ENCODE assay signal across 8 mouse cellular contexts in genomic region chr10:80248437-80248836, GRCm38 (mm10). TPM values are rescaled to one million over a fixed set of nuclear protein-coding genes. Genes with fewer than 3 reads are reported as not detected.
A peak's percentile ranks its signal among the peaks of the same experiment; 100 is the strongest.
DNase-seq lines count a peak whose midpoint lies in the region; ATAC-seq and TF ChIP-seq lines count a peak whose summit lies in the region.
"Not testable (repeated sequence)": the region's sequence is repeated elsewhere in the genome, so short reads cannot be mapped to it uniquely, and the experiment has no call there.

No protein-coding gene starts in this region.

- WGBS in forebrain, embryonic 10.5 days, result 66% methylated on average over 3 of the region's 3 CpGs
- WGBS in heart, embryonic 12.5 days, result 44% methylated on average over 3 of the region's 3 CpGs
- 35% methylated on average over 3 of the region's 3 CpGs for WGBS in hindbrain, postnatal 0 days
- WGBS in limb, embryonic 11.5 days, result 61% methylated on average over 3 of the region's 3 CpGs
- 30% methylated on average over 3 of the region's 3 CpGs for WGBS in liver, postnatal 0 days (ENCODE audit: insufficient replicate concordance)
- WGBS in midbrain, embryonic 14.5 days, result 47% methylated on average over 3 of the region's 3 CpGs
- 28% methylated on average over 3 of the region's 3 CpGs for WGBS in stomach, embryonic 16.5 days

- not testable (repeated sequence) for TF ChIP-seq CTCF in G1E (IDR thresholded peaks at IDR 0.05; ENCODE audit: low read depth, low read length); hindbrain, postnatal 0 days (IDR thresholded peaks at IDR 0.05; ENCODE audit: low read depth); liver, postnatal 0 days (IDR thresholded peaks at IDR 0.05; ENCODE audit: low read depth)

- H3K4me2 ChIP-seq in heart, embryonic 12.5 days, result peak overlapping the region; percentile 88
- peak overlapping the region; percentile 90 for H3K4me2 ChIP-seq in hindbrain, postnatal 0 days (ENCODE audit: low read depth, low read length)
- peak overlapping the region; percentile 17; the same call in 1 of the 2 replicates for H3K4me2 ChIP-seq in limb, embryonic 11.5 days (ENCODE audit: low read depth, severe bottlenecking)
- H3K4me2 ChIP-seq in liver, postnatal 0 days (ENCODE audit: low read depth, low read length), result peak overlapping the region; percentile 87
- peak overlapping the region; percentile 90 for H3K4me2 ChIP-seq in midbrain, embryonic 14.5 days (ENCODE audit: low read length)
- H3K4me2 ChIP-seq in stomach, embryonic 16.5 days (ENCODE audit: low read depth, low read length), result peak overlapping the region; percentile 90

- H3K36me3 ChIP-seq in G1E (replicated peaks), result peaks cover 56% of the 10 kb centered on the region
- peaks cover 26% of the 10 kb centered on the region for H3K36me3 ChIP-seq in forebrain, embryonic 10.5 days (replicated peaks)
- H3K36me3 ChIP-seq in heart, embryonic 12.5 days, result peaks cover 29% of the 10 kb centered on the region
- not testable (repeated sequence) for H3K36me3 ChIP-seq in hindbrain, postnatal 0 days (ENCODE audit: insufficient read depth, low read length); limb, embryonic 11.5 days (ENCODE audit: control insufficient read depth, insufficient read depth, low read length); stomach, embryonic 16.5 days (ENCODE audit: control insufficient read depth, insufficient read depth, low read length)
- peaks cover 13% of the 10 kb centered on the region for H3K36me3 ChIP-seq in liver, postnatal 0 days (replicated peaks; ENCODE audit: insufficient read depth, low read length)
- H3K36me3 ChIP-seq in midbrain, embryonic 14.5 days (ENCODE audit: control insufficient read depth, insufficient read depth, low read length), result peaks cover 21% of the 10 kb centered on the region

- not testable (repeated sequence) for H3K9ac ChIP-seq in heart, embryonic 12.5 days; hindbrain, postnatal 0 days (replicated peaks; ENCODE audit: low read length); limb, embryonic 11.5 days (ENCODE audit: low read length); liver, postnatal 0 days (replicated peaks); midbrain, embryonic 14.5 days (replicated peaks; ENCODE audit: low read length); stomach, embryonic 16.5 days (ENCODE audit: low read length)

- DNase-seq in G1E (ENCODE audit: low spot score); forebrain, embryonic 10.5 days (ENCODE audit: extremely low spot score, low spot score); hindbrain, postnatal 0 days (ENCODE audit: low spot score); limb, embryonic 11.5 days (ENCODE audit: low spot score); liver, postnatal 0 days; midbrain, embryonic 14.5 days: not testable (repeated sequence)

- H3K4me3 ChIP-seq in G1E (ENCODE audit: low read depth, low read length), result peak overlapping the region; percentile 84
- peak overlapping the region; percentile 74 for H3K4me3 ChIP-seq in forebrain, embryonic 10.5 days
- H3K4me3 ChIP-seq in heart, embryonic 12.5 days, result peak overlapping the region; percentile 79
- peak overlapping the region; percentile 81 for H3K4me3 ChIP-seq in hindbrain, postnatal 0 days (ENCODE audit: low read length)
- peak overlapping the region; percentile 51; the same call in 1 of the 2 replicates for H3K4me3 ChIP-seq in limb, embryonic 11.5 days (ENCODE audit: low read depth, low read length)
- peak overlapping the region; percentile 86 for H3K4me3 ChIP-seq in liver, postnatal 0 days (ENCODE audit: low read depth, low read length)
- peak overlapping the region; percentile 55 for H3K4me3 ChIP-seq in midbrain, embryonic 14.5 days (replicated peaks; ENCODE audit: low read depth, low read length)
- H3K4me3 ChIP-seq in stomach, embryonic 16.5 days (replicated peaks; ENCODE audit: low read length), result peak overlapping the region; percentile 88

- ATAC-seq in G1E (ENCODE audit: extremely low read depth, insufficient number of reproducible peaks, low FRiP score, poor library complexity, severe bottlenecking); heart, embryonic 12.5 days (ENCODE audit: insufficient number of reproducible peaks, low FRiP score); hindbrain, postnatal 0 days; limb, embryonic 11.5 days (ENCODE audit: insufficient number of reproducible peaks, low FRiP score, low TSS enrichment, low read depth); liver, postnatal 0 days; stomach, embryonic 16.5 days (ENCODE audit: insufficient read depth, low FRiP score): not testable (repeated sequence)
- 0 out of 2 replicates have a peak, but pooled peaks have one; percentile 6 for ATAC-seq in midbrain, embryonic 14.5 days (ENCODE audit: low FRiP score, low TSS enrichment)

- peaks cover 61% of the 10 kb centered on the region for H3K4me1 ChIP-seq in G1E (ENCODE audit: insufficient read depth, low read depth, low read length)
- H3K4me1 ChIP-seq in forebrain, embryonic 10.5 days, result peaks cover 36% of the 10 kb centered on the region
- H3K4me1 ChIP-seq in heart, embryonic 12.5 days (replicated peaks), result peaks cover 36% of the 10 kb centered on the region
- not testable (repeated sequence) for H3K4me1 ChIP-seq in hindbrain, postnatal 0 days (ENCODE audit: insufficient read depth, low read length); limb, embryonic 11.5 days (ENCODE audit: control insufficient read depth, insufficient read depth, low read length)
- peaks cover 17% of the 10 kb centered on the region for H3K4me1 ChIP-seq in liver, postnatal 0 days (ENCODE audit: insufficient read depth)
- peaks cover 18% of the 10 kb centered on the region for H3K4me1 ChIP-seq in midbrain, embryonic 14.5 days (ENCODE audit: control insufficient read depth, insufficient read depth, low read length)
- peaks cover 19% of the 10 kb centered on the region for H3K4me1 ChIP-seq in stomach, embryonic 16.5 days (ENCODE audit: control insufficient read depth, insufficient read depth, low read length)

- H3K27ac ChIP-seq in forebrain, embryonic 10.5 days, result 0 out of 2 replicates have a peak overlapping the region, but pooled peaks have one; percentile 91
- H3K27ac ChIP-seq in heart, embryonic 12.5 days (ENCODE audit: poor library complexity, severe bottlenecking); hindbrain, postnatal 0 days; limb, embryonic 11.5 days (replicated peaks; ENCODE audit: low read depth, low read length); liver, postnatal 0 days (ENCODE audit: low read depth); midbrain, embryonic 14.5 days (replicated peaks; ENCODE audit: low read depth, low read length); stomach, embryonic 16.5 days (ENCODE audit: low read length): not testable (repeated sequence)

- H3K27me3 ChIP-seq in G1E (ENCODE audit: insufficient read depth, low read length); forebrain, embryonic 10.5 days (ENCODE audit: poor library complexity, severe bottlenecking); heart, embryonic 12.5 days (replicated peaks); hindbrain, postnatal 0 days (ENCODE audit: insufficient read depth, low read length); limb, embryonic 11.5 days (ENCODE audit: control insufficient read depth, insufficient read depth, low read length); liver, postnatal 0 days (ENCODE audit: insufficient read depth, low read length); midbrain, embryonic 14.5 days (ENCODE audit: control insufficient read depth, insufficient read depth, low read length); stomach, embryonic 16.5 days (ENCODE audit: control insufficient read depth, insufficient read depth, low read length): not testable (repeated sequence)

- not testable (repeated sequence) for H3K9me3 ChIP-seq in G1E (replicated peaks); forebrain, embryonic 10.5 days; heart, embryonic 12.5 days (replicated peaks); hindbrain, postnatal 0 days (ENCODE audit: low read length); limb, embryonic 11.5 days (ENCODE audit: control insufficient read depth, low read length); liver, postnatal 0 days (ENCODE audit: low read length); midbrain, embryonic 14.5 days (ENCODE audit: control insufficient read depth, low read length); stomach, embryonic 16.5 days (replicated peaks; ENCODE audit: control insufficient read depth, low read length)

- not testable (repeated sequence) for TF ChIP-seq EP300 in liver, postnatal 0 days (IDR thresholded peaks at IDR 0.05; ENCODE audit: low read depth)

RNA-seq across cellular contexts. Expression of gene Ndufs7, which starts 0.5 kb away (rescaled TPM):
- 246 and 251 TPM in 2 replicates for total RNA-seq in G1E (2014; fragmentation: Nextera tagmentation)
- 152 and 156 TPM in 2 replicates for total RNA-seq in G1E (2017)
- 222 and 257 TPM in 2 replicates for polyA plus RNA-seq in G1E (2012)
- polyA plus RNA-seq in forebrain, embryonic 10.5 days (2016; fragmentation: Nextera tagmentation; extraction: Ambion mirVana), result 309 and 314 TPM in 2 replicates
- 438 and 454 TPM in 2 replicates for polyA plus RNA-seq in heart, embryonic 12.5 days (2016; fragmentation: Nextera tagmentation; extraction: Ambion mirVana)
- 246 and 291 TPM in 2 replicates for total RNA-seq in hindbrain, postnatal 0 days (2014; rRNA removed)
- 410 and 430 TPM in 2 replicates for polyA plus RNA-seq in hindbrain, postnatal 0 days (2015; fragmentation: Nextera tagmentation; extraction: Ambion mirVana)
- polyA plus RNA-seq in limb, embryonic 11.5 days (2014; fragmentation: Nextera tagmentation; extraction: Ambion mirVana), result 266 and 281 TPM in 2 replicates
- polyA plus RNA-seq in liver, postnatal 0 days (2015; fragmentation: Nextera tagmentation; extraction: Ambion mirVana), result 313 and 321 TPM in 2 replicates
- 274 and 323 TPM in 2 replicates for polyA plus RNA-seq in midbrain, embryonic 14.5 days (2014; fragmentation: Nextera tagmentation; extraction: Ambion mirVana)
- polyA plus RNA-seq in stomach, embryonic 16.5 days (2015; fragmentation: Nextera tagmentation; extraction: Ambion mirVana), result 340 and 344 TPM in 2 replicates

RNA-seq across cellular contexts. Expression of gene Gamt, which starts 12.4 kb away (rescaled TPM):
- total RNA-seq in G1E (2014; fragmentation: Nextera tagmentation) (not detected in 2 replicates), G1E (2017) (0.17 TPM in 1 of 2 replicates, not detected in the other)
- 0.18 TPM in 1 of 2 replicates, not detected in the other for polyA plus RNA-seq in G1E (2012)
- 18.3 and 19.1 TPM in 2 replicates for polyA plus RNA-seq in forebrain, embryonic 10.5 days (2016; fragmentation: Nextera tagmentation; extraction: Ambion mirVana)
- 55.5 and 58.9 TPM in 2 replicates for polyA plus RNA-seq in heart, embryonic 12.5 days (2016; fragmentation: Nextera tagmentation; extraction: Ambion mirVana)
- 40.9 and 44.5 TPM in 2 replicates for total RNA-seq in hindbrain, postnatal 0 days (2014; rRNA removed)
- 32.4 and 35.9 TPM in 2 replicates for polyA plus RNA-seq in hindbrain, postnatal 0 days (2015; fragmentation: Nextera tagmentation; extraction: Ambion mirVana)
- 18.9 and 20.1 TPM in 2 replicates for polyA plus RNA-seq in limb, embryonic 11.5 days (2014; fragmentation: Nextera tagmentation; extraction: Ambion mirVana)
- 93.9 and 101 TPM in 2 replicates for polyA plus RNA-seq in liver, postnatal 0 days (2015; fragmentation: Nextera tagmentation; extraction: Ambion mirVana)
- polyA plus RNA-seq in midbrain, embryonic 14.5 days (2014; fragmentation: Nextera tagmentation; extraction: Ambion mirVana), result 15.1 and 16.7 TPM in 2 replicates
- 92.0 and 115 TPM in 2 replicates for polyA plus RNA-seq in stomach, embryonic 16.5 days (2015; fragmentation: Nextera tagmentation; extraction: Ambion mirVana)

RNA-seq across cellular contexts. Expression of gene Dazap1, which starts 12.8 kb away (rescaled TPM):
- total RNA-seq in G1E (2014; fragmentation: Nextera tagmentation) (191 and 194 TPM in 2 replicates), G1E (2017) (136 and 151 TPM in 2 replicates)
- polyA plus RNA-seq in G1E (2012), result 533 and 565 TPM in 2 replicates
- 48.2 and 52.3 TPM in 2 replicates for polyA plus RNA-seq in forebrain, embryonic 10.5 days (2016; fragmentation: Nextera tagmentation; extraction: Ambion mirVana)
- polyA plus RNA-seq in heart, embryonic 12.5 days (2016; fragmentation: Nextera tagmentation; extraction: Ambion mirVana), result 37.4 and 41.9 TPM in 2 replicates
- total RNA-seq in hindbrain, postnatal 0 days (2014; rRNA removed), result 79.1 and 104 TPM in 2 replicates
- polyA plus RNA-seq in hindbrain, postnatal 0 days (2015; fragmentation: Nextera tagmentation; extraction: Ambion mirVana), result 38.5 and 39.4 TPM in 2 replicates
- 51.7 and 55.6 TPM in 2 replicates for polyA plus RNA-seq in limb, embryonic 11.5 days (2014; fragmentation: Nextera tagmentation; extraction: Ambion mirVana)
- polyA plus RNA-seq in liver, postnatal 0 days (2015; fragmentation: Nextera tagmentation; extraction: Ambion mirVana), result 19.5 and 21.8 TPM in 2 replicates
- polyA plus RNA-seq in midbrain, embryonic 14.5 days (2014; fragmentation: Nextera tagmentation; extraction: Ambion mirVana), result 42.5 and 49.3 TPM in 2 replicates
- 35.8 and 43.9 TPM in 2 replicates for polyA plus RNA-seq in stomach, embryonic 16.5 days (2015; fragmentation: Nextera tagmentation; extraction: Ambion mirVana)

RNA-seq across cellular contexts. Expression of gene Mum1, which starts 22.2 kb away (rescaled TPM):
- total RNA-seq in G1E (2014; fragmentation: Nextera tagmentation), result 10.8 and 16.9 TPM in 2 replicates
- 56.1 and 59.1 TPM in 2 replicates for total RNA-seq in G1E (2017)
- polyA plus RNA-seq in G1E (2012), result 32.3 and 36.2 TPM in 2 replicates
- polyA plus RNA-seq in forebrain, embryonic 10.5 days (2016; fragmentation: Nextera tagmentation; extraction: Ambion mirVana), result 89.4 and 98.3 TPM in 2 replicates
- 43.0 and 45.9 TPM in 2 replicates for polyA plus RNA-seq in heart, embryonic 12.5 days (2016; fragmentation: Nextera tagmentation; extraction: Ambion mirVana)
- total RNA-seq in hindbrain, postnatal 0 days (2014; rRNA removed), result 41.5 and 49.3 TPM in 2 replicates
- polyA plus RNA-seq in hindbrain, postnatal 0 days (2015; fragmentation: Nextera tagmentation; extraction: Ambion mirVana), result 45.8 and 45.9 TPM in 2 replicates
- polyA plus RNA-seq in limb, embryonic 11.5 days (2014; fragmentation: Nextera tagmentation; extraction: Ambion mirVana), result 84.6 and 87.1 TPM in 2 replicates
- 9.8 and 13.3 TPM in 2 replicates for polyA plus RNA-seq in liver, postnatal 0 days (2015; fragmentation: Nextera tagmentation; extraction: Ambion mirVana)
- 51.5 and 65.4 TPM in 2 replicates for polyA plus RNA-seq in midbrain, embryonic 14.5 days (2014; fragmentation: Nextera tagmentation; extraction: Ambion mirVana)
- polyA plus RNA-seq in stomach, embryonic 16.5 days (2015; fragmentation: Nextera tagmentation; extraction: Ambion mirVana), result 50.8 and 51.6 TPM in 2 replicates

RNA-seq across cellular contexts. Expression of gene Rps15, which starts 43.8 kb away (rescaled TPM):
- total RNA-seq in G1E (2014; fragmentation: Nextera tagmentation) (2,952 and 3,110 TPM in 2 replicates), G1E (2017) (3,218 and 3,548 TPM in 2 replicates)
- 11,196 and 11,583 TPM in 2 replicates for polyA plus RNA-seq in G1E (2012)
- 1,138 and 1,144 TPM in 2 replicates for polyA plus RNA-seq in forebrain, embryonic 10.5 days (2016; fragmentation: Nextera tagmentation; extraction: Ambion mirVana)
- polyA plus RNA-seq in heart, embryonic 12.5 days (2016; fragmentation: Nextera tagmentation; extraction: Ambion mirVana), result 577 and 591 TPM in 2 replicates
- 1,031 and 1,483 TPM in 2 replicates for total RNA-seq in hindbrain, postnatal 0 days (2014; rRNA removed)
- polyA plus RNA-seq in hindbrain, postnatal 0 days (2015; fragmentation: Nextera tagmentation; extraction: Ambion mirVana), result 676 and 682 TPM in 2 replicates
- polyA plus RNA-seq in limb, embryonic 11.5 days (2014; fragmentation: Nextera tagmentation; extraction: Ambion mirVana), result 1,071 TPM in 2 replicates
- 453 and 466 TPM in 2 replicates for polyA plus RNA-seq in liver, postnatal 0 days (2015; fragmentation: Nextera tagmentation; extraction: Ambion mirVana)
- 622 and 707 TPM in 2 replicates for polyA plus RNA-seq in midbrain, embryonic 14.5 days (2014; fragmentation: Nextera tagmentation; extraction: Ambion mirVana)
- 807 and 821 TPM in 2 replicates for polyA plus RNA-seq in stomach, embryonic 16.5 days (2015; fragmentation: Nextera tagmentation; extraction: Ambion mirVana)

Comparison
In these comparisons a context has a peak if more than half of its experiments do, and no peak if none do; other contexts are left out.
1. H3K4me2 ChIP-seq: peak in every context shown above with its lines; median percentile 90 in hindbrain, postnatal 0 days; 90 in midbrain, embryonic 14.5 days; 90 in stomach, embryonic 16.5 days; 88 in heart, embryonic 12.5 days; 87 in liver, postnatal 0 days; 17 in limb, embryonic 11.5 days.
2. RNA of gene Gamt, which starts 12.4 kb away (polyA plus RNA-seq): 92.0 to 115 TPM in stomach, embryonic 16.5 days, 93.9 to 101 TPM in liver, postnatal 0 days, 55.5 to 58.9 TPM in heart, embryonic 12.5 days, 32.4 to 35.9 TPM in hindbrain, postnatal 0 days, 18.9 to 20.1 TPM in limb, embryonic 11.5 days, 18.3 to 19.1 TPM in forebrain, embryonic 10.5 days and 15.1 to 16.7 TPM in midbrain, embryonic 14.5 days; 0.18 TPM in G1E; every median in the first group is over 10 times any median in the second.
3. Peak in every context shown above with its lines, with median percentiles within 50 percentile points of each other: H3K4me3 ChIP-seq.